Mouse (Mus musculus) cerebellum, adult 11-12 months (tissue): ENCODE measurements around the gene Ccdc97.
"Not testable (repeated sequence)": the region's sequence is repeated elsewhere in the genome, so short reads cannot be mapped to it uniquely, and the experiment has no call there.

ENCODE experiments used
- DNase-seq: peaks from one replicate; pipeline ENCODE4 v3.0.0; 2022

The Ccdc97 gene

DNA sequence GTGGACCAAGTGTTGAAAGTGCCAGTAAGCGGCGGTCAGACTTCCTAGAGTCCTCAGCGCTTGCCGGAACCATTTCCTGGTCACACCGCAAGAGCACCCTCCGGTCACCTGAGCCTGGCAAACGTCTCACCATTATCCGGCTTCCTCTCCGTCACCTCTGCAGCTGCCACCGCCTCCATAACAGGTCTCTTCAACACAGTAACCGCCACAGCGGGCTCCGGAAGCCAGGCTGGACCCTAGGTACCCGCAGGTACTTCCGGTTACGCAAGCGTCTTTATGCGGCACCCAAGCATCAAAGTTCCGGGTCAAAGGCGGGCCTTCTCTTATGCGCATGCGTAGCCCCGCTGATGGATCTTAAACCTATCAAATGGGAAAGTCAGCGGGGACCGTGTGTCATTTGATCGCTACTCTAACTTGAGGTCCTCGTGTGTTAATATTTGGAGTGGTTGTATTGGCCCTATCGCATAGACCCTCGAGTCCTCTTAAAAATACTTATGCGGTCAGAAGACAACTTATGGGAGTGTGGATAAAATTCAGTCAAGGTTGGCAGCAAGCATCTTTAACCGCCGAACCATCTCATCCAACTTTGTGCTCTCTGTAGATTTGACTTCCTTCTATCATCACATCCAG is at the start of gene Ccdc97:
Gene Ccdc97 (minus strand): TSS at position 301 of the 630 bp plus-strand sequence.
- DNase-seq = peak; percentile 94

- DNase-seq = no peak
Measured at GRCm38 (mm10) chr7:25768229-25768628, 49.3 kb upstream of the Ccdc97 start.

- DNase-seq = no peak
Measured at GRCm38 (mm10) chr7:25766108-25766507, 47.2 kb upstream of the Ccdc97 start.

DNA sequence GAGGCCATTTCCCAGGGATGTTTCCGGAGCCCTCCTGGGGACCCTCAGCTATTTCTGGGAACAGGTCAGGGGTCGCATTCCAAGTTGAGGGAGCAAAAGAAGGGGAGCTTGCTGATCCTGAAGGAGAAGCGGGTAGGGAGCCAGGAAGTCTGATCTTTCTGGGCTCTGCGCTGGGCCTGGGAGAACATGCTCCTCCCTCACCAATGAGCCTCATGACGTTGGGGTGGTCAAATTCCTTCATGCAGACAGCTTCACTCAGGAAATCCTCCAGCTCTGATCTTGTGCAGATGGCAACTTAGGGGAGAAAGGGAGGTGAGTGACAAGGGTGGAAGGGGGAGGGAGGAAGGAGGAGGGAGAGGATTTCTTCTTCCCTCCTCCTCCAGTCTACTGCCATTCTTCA is 45.3 kb upstream of the Ccdc97 start:
- no peak for DNase-seq

DNA sequence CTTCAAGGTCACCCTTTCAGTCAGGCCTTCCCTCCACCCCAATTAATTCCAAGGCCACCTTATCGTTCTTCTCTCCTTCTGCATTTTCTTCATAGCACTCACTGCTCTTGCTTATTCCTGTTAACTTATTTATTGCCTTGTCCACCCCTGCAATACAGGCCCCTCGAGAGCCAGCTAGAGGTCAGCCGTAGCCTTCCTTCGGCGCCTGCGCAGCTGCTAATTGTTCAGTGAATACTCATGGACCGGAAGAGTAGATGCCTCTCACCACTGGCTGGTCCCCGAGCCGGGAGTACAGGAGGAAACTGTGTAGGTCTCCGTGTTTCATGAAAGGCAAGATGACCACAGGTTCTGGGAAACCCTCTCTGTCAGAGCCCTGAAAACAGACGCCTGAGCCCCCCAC is 44.8 kb upstream of the Ccdc97 start:
- no peak for DNase-seq

DNA sequence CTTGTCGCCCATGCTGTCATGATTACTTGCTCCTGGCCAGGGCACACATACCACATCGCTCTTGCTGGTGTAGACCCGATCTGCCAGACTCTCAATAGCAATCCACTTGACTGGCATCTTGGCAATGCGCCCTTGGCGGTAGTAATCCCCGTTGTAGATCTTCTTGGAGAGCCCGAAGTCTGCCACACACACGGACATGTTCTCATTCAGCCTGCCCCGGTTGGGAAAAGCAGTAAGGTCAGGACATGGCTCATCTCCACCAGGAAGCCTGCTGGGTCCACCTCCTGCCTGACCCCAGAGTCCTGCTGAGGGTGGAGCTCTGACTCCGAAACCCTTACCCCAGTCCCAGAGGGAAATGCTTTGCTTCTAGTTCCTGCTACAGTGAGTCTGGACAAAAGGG is 42.5 kb upstream of the Ccdc97 start:
- no peak for DNase-seq

DNA sequence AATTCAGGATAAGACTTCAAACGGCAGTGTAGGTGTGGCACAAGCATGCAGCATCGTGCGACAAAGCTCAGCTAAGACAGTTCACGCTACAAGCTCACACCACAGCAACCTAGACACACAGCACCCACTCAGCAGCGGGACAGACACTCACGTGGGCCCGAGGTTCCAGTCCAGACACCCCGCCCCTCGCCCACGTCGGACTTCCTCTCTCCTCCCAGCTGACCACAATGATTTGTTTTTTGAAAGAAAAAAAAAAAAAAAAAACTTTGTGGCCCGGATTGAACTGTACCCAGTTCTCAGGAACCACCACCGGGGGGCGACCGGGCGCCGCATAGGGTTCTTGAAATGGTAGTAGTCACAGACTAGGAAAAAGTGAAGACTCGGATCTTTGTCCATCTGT is 37.1 kb upstream of the Ccdc97 start:
- peak; percentile 85 for DNase-seq

GRCm38 (mm10) chr7:25755468-25755833 is 36.6 kb upstream of the Ccdc97 start:
- DNase-seq = peak; percentile 74

- DNase-seq = peak; percentile 100
Measured at GRCm38 (mm10) chr7:25754738-25755467, 36.0 kb upstream of the Ccdc97 start, which contains the start of gene Hnrnpul1. Gene Hnrnpul1 (minus strand): TSS chr7:25754757.

- no peak for DNase-seq
Measured at GRCm38 (mm10) chr7:25754439-25754737, 35.5 kb upstream of the Ccdc97 start.

GRCm38 (mm10) chr7:25753643-25754438 is 35.0 kb upstream of the Ccdc97 start:
- DNase-seq = no peak

DNA sequence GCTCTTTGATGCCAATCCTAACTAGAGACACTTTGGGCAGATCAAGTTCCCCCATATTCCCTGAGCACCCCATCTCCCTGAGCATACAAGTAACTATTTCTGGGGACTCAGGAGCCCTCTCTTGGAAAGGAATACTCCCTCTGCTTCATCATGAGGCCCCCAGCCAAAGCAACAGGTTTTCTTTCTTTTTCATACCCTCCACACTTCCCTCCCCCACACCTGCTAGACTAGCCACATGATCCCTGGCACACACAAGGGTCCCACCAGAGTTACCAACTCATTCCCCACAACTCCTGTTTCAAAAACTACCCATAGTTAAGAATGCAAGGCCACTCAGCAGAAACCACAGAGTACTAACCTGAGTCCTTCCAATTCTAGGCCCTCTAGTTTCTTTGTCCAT is 34.2 kb upstream of the Ccdc97 start:
- peak; percentile 38 for DNase-seq

DNA sequence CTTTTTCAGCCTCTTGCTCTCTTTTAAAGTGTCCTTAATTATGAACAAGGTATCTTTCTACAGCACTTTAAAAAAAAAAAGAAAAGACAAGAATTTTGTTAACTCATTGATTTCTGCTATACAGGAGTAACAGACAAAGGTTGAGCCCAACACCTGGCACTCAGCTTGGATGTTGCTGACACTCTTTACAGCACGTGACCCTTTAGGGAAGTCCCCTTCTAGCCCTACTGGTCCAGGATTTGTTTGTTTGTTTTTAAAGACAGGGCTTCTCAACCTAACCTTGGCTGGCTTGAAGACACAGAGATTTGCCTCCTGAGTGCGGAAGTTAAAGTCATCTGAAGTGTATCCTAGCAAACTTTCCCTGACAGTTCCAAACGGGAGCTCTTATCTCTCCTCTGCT is 28.0 kb upstream of the Ccdc97 start:
- no peak for DNase-seq

DNA sequence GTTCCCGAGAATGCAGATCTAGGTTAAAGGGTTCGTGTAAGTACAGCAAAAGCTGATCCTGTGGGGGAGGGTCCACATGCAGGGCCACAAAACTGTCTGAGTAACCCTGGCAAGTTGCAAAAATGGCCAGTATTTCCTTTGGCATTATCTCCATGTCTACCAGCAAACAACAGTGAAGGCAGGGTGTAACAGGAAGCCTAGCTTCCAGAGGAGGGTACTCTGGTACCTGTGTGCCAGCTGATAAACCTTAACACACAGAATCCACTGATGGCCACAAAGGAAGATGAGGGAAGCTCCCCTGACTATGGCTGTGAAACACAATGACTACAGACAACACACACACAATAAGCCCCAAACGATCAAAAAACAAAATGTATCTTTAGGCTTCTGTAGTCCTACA is 19.4 kb upstream of the Ccdc97 start:
- DNase-seq = no peak

GRCm38 (mm10) chr7:25736920-25737319 is 18.0 kb upstream of the Ccdc97 start:
- DNase-seq = no peak

DNA sequence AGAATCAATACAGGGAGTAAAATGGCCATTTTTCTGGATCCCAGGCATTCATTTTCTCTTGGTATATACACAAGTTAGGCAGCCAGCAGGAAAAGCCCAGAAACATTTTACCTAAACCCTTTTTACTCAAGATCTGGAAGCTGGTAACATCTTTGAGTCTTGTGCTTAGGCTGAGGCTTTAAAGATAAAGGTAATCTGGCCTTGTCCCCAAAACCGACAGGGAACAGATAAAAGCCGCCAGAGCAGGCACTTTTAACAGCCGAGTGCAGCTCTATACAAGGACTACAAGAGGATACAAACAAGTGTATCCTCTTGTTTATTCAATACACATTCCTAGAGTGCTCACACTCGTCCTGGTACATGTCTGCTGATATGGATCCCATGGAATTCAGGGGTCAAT is 16.1 kb upstream of the Ccdc97 start:
- DNase-seq = no peak

DNA sequence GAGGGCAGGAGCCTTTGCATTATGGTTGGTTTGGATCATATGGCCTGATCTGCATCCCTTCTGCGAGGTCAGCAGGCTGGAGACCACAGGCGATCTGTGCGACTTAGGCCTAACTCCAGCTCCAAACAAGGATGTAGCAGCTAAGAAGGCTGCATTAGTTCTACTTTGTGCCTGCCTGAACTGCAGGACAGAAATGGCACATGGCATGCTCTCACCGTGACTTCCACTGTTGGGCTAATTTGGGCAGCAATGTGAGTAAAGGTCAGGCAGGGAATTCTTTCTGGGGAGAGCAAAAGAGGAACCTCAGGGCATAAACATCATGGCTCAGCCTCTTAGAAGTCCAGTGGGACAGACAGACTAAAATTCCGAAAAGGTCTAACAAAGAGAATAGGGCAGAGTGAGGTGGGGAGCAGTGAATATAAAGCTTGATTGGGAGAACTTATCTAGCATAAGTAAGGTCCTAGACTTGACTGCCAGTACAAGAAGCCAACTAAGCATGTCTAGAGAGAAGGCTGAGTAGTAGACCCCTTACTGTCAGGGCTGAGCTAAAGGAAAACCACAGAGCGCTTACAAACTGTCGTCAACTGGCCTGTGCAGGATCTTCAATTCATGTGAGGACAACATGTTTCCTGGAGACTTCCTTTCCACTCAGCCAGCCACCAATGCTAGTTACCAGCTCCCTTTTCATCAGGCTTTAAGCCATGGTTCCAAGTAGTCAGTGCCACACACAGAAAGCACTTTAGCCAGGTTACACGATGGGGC is 12.6 kb upstream of the Ccdc97 start:
- DNase-seq = no peak

DNA sequence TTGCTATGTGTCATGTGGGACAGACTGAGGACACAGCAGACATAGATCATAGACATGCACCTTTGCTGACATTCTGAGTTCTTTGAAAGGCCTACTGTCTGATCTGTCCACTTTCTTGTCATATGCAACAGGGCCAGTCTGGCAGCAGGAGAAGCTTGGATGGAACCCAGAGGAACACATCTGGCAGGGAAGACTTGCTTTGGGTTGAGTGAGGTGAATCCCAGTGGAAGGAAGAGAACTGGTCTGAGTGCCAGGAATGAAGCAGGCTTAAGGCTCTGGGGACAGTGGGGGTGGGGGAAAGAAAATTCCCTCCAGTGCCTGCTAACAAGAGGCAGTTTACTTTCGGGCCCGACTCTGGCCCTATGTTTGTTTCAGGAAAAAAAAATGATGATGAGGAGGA is 11.0 kb upstream of the Ccdc97 start:
- DNase-seq = no peak

GRCm38 (mm10) chr7:25729396-25729795 is 10.5 kb upstream of the Ccdc97 start:
- DNase-seq = no peak

DNA sequence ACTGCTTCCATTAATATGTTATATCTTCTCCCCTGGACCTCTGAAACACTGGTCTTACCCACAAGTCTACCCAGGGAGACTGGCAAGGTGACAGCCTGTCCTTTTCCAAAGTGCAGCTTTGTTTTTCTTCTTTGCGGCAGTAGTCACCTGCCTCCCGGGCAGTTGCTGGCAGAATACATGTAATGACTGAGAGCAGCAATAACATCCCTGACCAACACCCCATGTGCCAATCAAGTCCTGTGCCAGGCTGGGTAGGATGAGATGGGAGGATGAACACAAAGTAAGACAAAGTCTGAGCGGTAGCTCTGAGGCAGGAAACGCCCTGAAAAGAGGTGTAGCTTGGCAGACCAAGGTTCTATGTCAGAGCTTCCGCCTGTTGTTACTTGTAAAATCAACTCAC is 8.9 kb upstream of the Ccdc97 start:
- DNase-seq = no peak

- no peak for DNase-seq
Measured at GRCm38 (mm10) chr7:25725886-25726285, 7.0 kb upstream of the Ccdc97 start.

DNA sequence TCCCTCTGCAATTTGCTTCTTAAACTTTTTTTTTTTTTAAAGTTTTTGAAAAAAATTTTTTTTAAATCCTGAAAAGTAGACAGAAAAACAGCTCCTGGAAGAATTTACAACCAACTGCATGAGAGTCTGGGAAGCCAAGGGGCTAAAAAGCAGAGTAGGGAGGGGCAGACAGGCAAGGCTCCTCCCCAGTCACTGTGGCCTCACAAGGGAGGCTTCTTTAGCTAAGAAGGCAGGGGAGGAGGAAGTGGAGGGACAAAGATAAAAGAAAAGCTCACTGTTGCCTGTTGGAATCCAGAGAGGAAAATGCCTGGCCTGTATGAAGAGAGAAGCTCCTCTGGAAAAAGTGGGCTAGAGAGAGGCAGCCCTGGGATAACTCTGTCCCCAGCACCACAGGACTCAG is 2.9 kb upstream of the Ccdc97 start:
- DNase-seq = not testable (repeated sequence)

GRCm38 (mm10) chr7:25720760-25721159 is 1.9 kb upstream of the Ccdc97 start:
- DNase-seq = no peak
